Mouse (Mus musculus): ENCODE measurements around the gene Ceacam2. TPM values are rescaled to one million over a fixed set of nuclear protein-coding genes. Genes with fewer than 3 reads are reported as not detected.
"Not testable (repeated sequence)": the region's sequence is repeated elsewhere in the genome, so short reads cannot be mapped to it uniquely, and the experiment has no call there.

Gene Ceacam2
- polyA plus RNA-seq, 1 experiment from 2014 or later, result not detected

DNA sequence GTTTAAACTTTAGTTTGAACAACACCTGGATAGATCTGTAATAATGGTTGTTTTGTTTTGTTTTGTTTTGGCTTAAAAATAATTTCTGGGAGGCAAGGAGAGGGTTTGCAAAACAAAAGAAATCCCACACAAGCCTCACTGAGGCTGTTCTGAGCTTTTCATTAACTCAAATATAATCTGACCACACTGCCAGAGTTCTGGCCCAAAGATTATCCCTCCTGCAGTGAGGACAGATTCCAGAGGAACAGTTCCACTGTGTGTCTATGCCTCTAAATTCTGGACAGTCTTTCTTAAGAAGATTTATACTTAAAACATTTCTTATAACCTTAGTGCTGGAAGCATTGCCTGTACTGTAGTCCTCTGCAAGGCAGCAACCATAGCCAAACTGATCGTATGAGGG, 45.0 kb downstream of the Ceacam2 start:
- Histone ChIP-seq H3K36me3 (ENCODE audit: control insufficient read depth, insufficient read depth, low read length) (no peaks in the 10 kb centered on the region), H3K27ac (replicated peaks; ENCODE audit: low read depth, low read length) (no peak overlapping the region), H3K27me3 (ENCODE audit: control insufficient read depth, insufficient read depth, low read length) (no peaks in the 10 kb centered on the region), H3K4me3 (ENCODE audit: low read depth, low read length) (no peak overlapping the region), H3K4me2 (ENCODE audit: low read depth, severe bottlenecking) (no peak overlapping the region), H3K9ac (ENCODE audit: low read length) (no peak overlapping the region), H3K4me1 (ENCODE audit: control insufficient read depth, insufficient read depth, low read length) (no peaks in the 10 kb centered on the region), H3K9me3 (ENCODE audit: control insufficient read depth, low read length) (no peaks in the 10 kb centered on the region)
- ATAC-seq (ENCODE audit: insufficient number of reproducible peaks, low FRiP score, low TSS enrichment, low read depth) (no peak), DNase-seq (ENCODE audit: low spot score) (no peak)
- WGBS, result 84% methylated on average over 1 of the region's 1 CpGs

DNA sequence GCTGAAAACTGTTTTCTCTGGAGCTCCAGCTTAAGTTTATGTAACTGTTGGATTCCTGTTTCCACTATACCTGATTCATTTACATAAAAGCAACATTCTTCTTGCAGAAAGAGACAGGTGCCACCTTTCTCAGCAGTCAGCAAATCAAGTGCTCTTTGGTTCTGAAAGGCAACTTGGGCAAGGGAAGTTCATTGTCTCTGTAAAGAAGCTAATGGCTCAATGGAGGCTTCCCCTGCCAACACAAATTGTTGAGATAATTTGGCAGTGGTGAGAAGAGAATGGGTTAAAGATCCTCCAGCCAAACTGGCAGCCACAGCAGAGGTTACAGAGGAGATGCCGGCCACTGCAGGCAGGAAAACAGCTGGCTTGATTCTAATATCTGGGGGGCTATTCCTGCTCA, 49.0 kb downstream of the Ceacam2 start:
- not testable (repeated sequence) for H3K27me3 ChIP-seq (ENCODE audit: control insufficient read depth, insufficient read depth, low read length); H3K27ac ChIP-seq (replicated peaks; ENCODE audit: low read depth, low read length); H3K4me3 ChIP-seq (ENCODE audit: low read depth, low read length); H3K4me1 ChIP-seq (ENCODE audit: control insufficient read depth, insufficient read depth, low read length); DNase-seq (ENCODE audit: low spot score); H3K9ac ChIP-seq (ENCODE audit: low read length); H3K4me2 ChIP-seq (ENCODE audit: low read depth, severe bottlenecking); H3K36me3 ChIP-seq (ENCODE audit: control insufficient read depth, insufficient read depth, low read length); ATAC-seq (ENCODE audit: insufficient number of reproducible peaks, low FRiP score, low TSS enrichment, low read depth); H3K9me3 ChIP-seq (ENCODE audit: control insufficient read depth, low read length)
- WGBS, result no CpG with 5 or more reads among the region's 1 CpGs

DNA sequence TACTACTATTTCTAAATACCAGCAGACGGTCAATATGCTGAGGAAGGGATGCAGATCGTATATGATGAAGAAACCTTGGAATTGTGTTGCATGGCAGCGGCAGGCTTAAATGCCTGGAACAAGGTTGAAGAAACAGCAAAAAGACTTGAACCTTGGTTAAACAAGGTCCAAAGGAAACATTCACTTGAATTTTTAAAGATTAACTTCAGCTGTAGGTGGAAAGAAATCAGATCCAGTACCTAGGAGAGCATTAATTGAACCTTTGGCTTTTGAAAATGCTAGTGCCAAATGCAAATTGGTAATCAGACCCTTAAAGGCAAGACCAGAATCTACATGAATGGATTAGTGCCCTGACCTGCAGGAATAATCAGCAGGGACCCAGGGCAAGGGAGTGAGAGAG, 50.3 kb downstream of the Ceacam2 start:
- not testable (repeated sequence) for H3K9ac ChIP-seq (ENCODE audit: low read length); H3K4me3 ChIP-seq (ENCODE audit: low read depth, low read length); H3K27me3 ChIP-seq (ENCODE audit: control insufficient read depth, insufficient read depth, low read length); H3K9me3 ChIP-seq (ENCODE audit: control insufficient read depth, low read length); ATAC-seq (ENCODE audit: insufficient number of reproducible peaks, low FRiP score, low TSS enrichment, low read depth); H3K27ac ChIP-seq (replicated peaks; ENCODE audit: low read depth, low read length); H3K4me1 ChIP-seq (ENCODE audit: control insufficient read depth, insufficient read depth, low read length); H3K4me2 ChIP-seq (ENCODE audit: low read depth, severe bottlenecking); H3K36me3 ChIP-seq (ENCODE audit: control insufficient read depth, insufficient read depth, low read length); DNase-seq (ENCODE audit: low spot score)
- WGBS, result 93% methylated on average over 3 of the region's 3 CpGs

DNA sequence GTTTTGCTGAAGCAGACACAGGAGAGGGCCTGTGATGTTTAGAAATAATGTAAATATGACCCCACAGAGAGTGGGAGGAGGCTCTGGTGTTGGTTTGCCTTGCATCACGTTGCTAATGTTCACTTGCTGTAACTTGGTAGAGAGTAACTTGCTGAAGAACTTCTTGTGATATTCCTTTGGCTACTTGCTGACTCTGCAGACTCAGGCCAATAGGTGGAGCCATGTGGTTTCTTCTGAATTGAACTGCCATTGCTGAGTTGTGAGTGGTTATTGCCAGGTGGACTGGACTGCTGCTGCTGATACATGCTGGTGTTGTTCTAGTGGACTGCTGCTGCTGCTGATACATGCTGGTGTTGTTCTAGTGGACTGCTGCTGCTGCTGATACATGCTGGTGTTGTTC, 53.5 kb downstream of the Ceacam2 start:
- no peak for DNase-seq (ENCODE audit: low spot score)
- H3K9ac ChIP-seq (ENCODE audit: low read length), result no peak overlapping the region

DNA sequence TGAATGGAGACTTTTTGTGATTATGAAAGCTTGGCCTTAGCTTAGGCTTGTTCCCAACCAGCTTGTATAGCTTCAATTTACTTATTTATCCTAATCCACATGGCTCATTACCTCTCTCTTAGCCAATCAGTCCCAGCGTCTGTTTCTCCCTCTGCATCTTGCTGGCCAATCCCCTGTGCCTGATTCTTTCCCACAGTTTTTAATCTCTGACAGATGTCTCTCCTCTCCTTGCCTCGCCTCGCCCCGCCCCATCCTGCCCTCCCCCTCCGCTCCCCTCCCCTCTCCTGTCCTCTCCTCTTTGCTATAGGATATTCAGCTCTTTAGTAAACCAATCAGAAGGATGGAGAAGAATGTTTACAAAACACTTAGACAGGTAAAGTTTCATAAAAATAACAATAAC, 54.6 kb downstream of the Ceacam2 start:
- DNase-seq (ENCODE audit: low spot score) (no peak), ATAC-seq (ENCODE audit: insufficient number of reproducible peaks, low FRiP score, low TSS enrichment, low read depth) (no peak)
- H3K27me3 ChIP-seq (ENCODE audit: control insufficient read depth, insufficient read depth, low read length), result no peaks in the 10 kb centered on the region
- 63% methylated on average over 5 of the region's 5 CpGs for WGBS
- H3K4me2 ChIP-seq (ENCODE audit: low read depth, severe bottlenecking), result no peak overlapping the region
- H3K9ac ChIP-seq (ENCODE audit: low read length), result no peak overlapping the region
- H3K27ac ChIP-seq (replicated peaks; ENCODE audit: low read depth, low read length), result no peak overlapping the region
- no peaks in the 10 kb centered on the region for H3K4me1 ChIP-seq (ENCODE audit: control insufficient read depth, insufficient read depth, low read length)
- H3K36me3 ChIP-seq (ENCODE audit: control insufficient read depth, insufficient read depth, low read length), result no peaks in the 10 kb centered on the region
- no peak overlapping the region for H3K4me3 ChIP-seq (ENCODE audit: low read depth, low read length)
- H3K9me3 ChIP-seq (ENCODE audit: control insufficient read depth, low read length), result no peaks in the 10 kb centered on the region

More for the DNA sequence above, 53.5 kb downstream of the Ceacam2 start:
- Histone ChIP-seq H3K4me2 (ENCODE audit: low read depth, severe bottlenecking) (no peak overlapping the region), H3K9me3 (ENCODE audit: control insufficient read depth, low read length) (no peaks in the 10 kb centered on the region), H3K27me3 (ENCODE audit: control insufficient read depth, insufficient read depth, low read length) (no peaks in the 10 kb centered on the region), H3K36me3 (ENCODE audit: control insufficient read depth, insufficient read depth, low read length) (no peaks in the 10 kb centered on the region), H3K4me3 (ENCODE audit: low read depth, low read length) (no peak overlapping the region), H3K27ac (replicated peaks; ENCODE audit: low read depth, low read length) (no peak overlapping the region), H3K4me1 (ENCODE audit: control insufficient read depth, insufficient read depth, low read length) (no peaks in the 10 kb centered on the region)
- no peak for ATAC-seq (ENCODE audit: insufficient number of reproducible peaks, low FRiP score, low TSS enrichment, low read depth)
- 24% methylated on average over 1 of the region's 1 CpGs for WGBS

DNA sequence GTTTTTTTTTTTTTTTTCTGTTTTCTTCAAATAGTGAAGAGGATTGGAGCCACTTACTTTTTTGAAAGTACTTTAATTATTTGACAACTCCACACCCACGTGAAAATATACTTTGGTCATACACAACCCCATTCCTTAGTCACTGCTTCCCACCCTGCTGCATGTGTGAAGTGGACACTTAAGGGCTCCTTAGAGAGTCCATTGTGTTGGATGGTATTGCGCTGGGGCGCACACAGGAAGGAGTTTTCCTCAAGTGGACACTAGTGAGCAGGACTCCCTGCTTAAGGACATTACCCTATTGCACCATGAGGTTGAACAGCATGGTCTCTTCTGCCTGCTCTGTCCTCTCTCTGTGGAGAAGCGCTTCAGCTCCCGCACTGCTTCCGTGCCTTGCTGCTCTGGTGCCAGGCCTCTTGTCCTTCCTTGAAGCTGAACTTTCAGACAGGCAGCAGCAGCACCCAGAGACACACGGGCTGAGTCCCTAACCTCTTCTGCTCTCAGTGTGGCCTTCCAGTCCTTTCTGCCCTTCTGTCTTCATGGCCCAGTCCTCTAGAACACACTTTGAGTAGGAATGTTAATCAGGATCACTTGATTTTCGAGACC, 56.4 kb downstream of the Ceacam2 start:
- DNase-seq (ENCODE audit: low spot score) (no peak), ATAC-seq (ENCODE audit: insufficient number of reproducible peaks, low FRiP score, low TSS enrichment, low read depth) (no peak)

DNA sequence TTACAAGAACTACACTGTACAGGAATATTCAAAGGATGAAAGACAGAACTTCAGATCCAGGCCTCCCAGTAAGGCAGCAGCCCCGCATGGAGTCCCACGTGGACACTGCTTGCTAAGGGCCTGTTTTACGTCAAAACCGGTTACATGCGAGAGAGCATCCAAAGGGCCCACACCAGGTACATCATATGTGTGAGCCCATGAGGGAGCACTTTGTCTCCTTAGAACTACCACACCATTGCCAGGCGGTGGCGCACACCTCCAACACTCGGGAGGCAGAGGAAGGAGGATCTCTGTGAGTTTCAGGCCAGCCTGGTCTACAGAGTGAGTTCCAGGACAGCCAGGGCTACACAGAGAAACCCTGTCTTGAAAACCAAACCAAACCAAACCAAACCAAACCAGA, 58.9 kb downstream of the Ceacam2 start:
- 61% methylated on average over 8 of the region's 8 CpGs for WGBS
- ATAC-seq (ENCODE audit: insufficient number of reproducible peaks, low FRiP score, low TSS enrichment, low read depth), result not testable (repeated sequence)

More for the DNA sequence above, 56.4 kb downstream of the Ceacam2 start:
- Histone ChIP-seq H3K27ac (replicated peaks; ENCODE audit: low read depth, low read length) (no peak overlapping the region), H3K4me2 (ENCODE audit: low read depth, severe bottlenecking) (no peak overlapping the region), H3K4me1 (ENCODE audit: control insufficient read depth, insufficient read depth, low read length) (no peaks in the 10 kb centered on the region), H3K9me3 (ENCODE audit: control insufficient read depth, low read length) (no peaks in the 10 kb centered on the region), H3K4me3 (ENCODE audit: low read depth, low read length) (no peak overlapping the region), H3K27me3 (ENCODE audit: control insufficient read depth, insufficient read depth, low read length) (no peaks in the 10 kb centered on the region), H3K36me3 (ENCODE audit: control insufficient read depth, insufficient read depth, low read length) (no peaks in the 10 kb centered on the region), H3K9ac (ENCODE audit: low read length) (no peak overlapping the region)
- WGBS, result 81% methylated on average over 8 of the region's 8 CpGs

DNA sequence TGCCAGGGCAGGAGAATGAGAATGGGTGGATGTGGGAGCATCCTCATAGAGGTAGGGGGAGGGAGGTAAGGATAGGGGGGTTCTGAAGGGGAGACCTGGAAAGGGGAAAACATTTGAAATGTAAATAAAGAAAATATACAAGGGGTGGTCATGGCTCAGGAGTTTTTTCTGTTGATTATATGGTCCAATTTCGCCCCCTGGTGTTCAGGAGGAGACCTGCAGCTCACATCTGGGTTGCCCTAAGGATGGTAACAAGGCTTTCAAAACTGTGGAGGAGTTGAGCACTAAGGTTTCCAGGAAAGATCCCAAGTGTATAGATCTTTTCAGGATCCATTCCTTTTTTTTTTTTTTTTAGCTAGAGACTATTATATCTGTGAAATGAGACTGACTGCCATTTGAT, 60.2 kb downstream of the Ceacam2 start:
- Histone ChIP-seq H3K27me3 (ENCODE audit: control insufficient read depth, insufficient read depth, low read length) (no peaks in the 10 kb centered on the region), H3K9me3 (ENCODE audit: control insufficient read depth, low read length) (no peaks in the 10 kb centered on the region), H3K4me3 (ENCODE audit: low read depth, low read length) (no peak overlapping the region), H3K9ac (ENCODE audit: low read length) (no peak overlapping the region), H3K4me2 (ENCODE audit: low read depth, severe bottlenecking) (no peak overlapping the region), H3K27ac (replicated peaks; ENCODE audit: low read depth, low read length) (no peak overlapping the region), H3K36me3 (ENCODE audit: control insufficient read depth, insufficient read depth, low read length) (no peaks in the 10 kb centered on the region), H3K4me1 (ENCODE audit: control insufficient read depth, insufficient read depth, low read length) (no peaks in the 10 kb centered on the region)
- 0% methylated on average over 1 of the region's 1 CpGs for WGBS
- ATAC-seq (ENCODE audit: insufficient number of reproducible peaks, low FRiP score, low TSS enrichment, low read depth), result no peak
- peak; percentile 61 for DNase-seq (ENCODE audit: low spot score)

More for the DNA sequence above, 58.9 kb downstream of the Ceacam2 start:
- DNase-seq (ENCODE audit: low spot score); H3K4me1 ChIP-seq (ENCODE audit: control insufficient read depth, insufficient read depth, low read length); H3K9ac ChIP-seq (ENCODE audit: low read length); H3K27ac ChIP-seq (replicated peaks; ENCODE audit: low read depth, low read length); H3K36me3 ChIP-seq (ENCODE audit: control insufficient read depth, insufficient read depth, low read length); H3K27me3 ChIP-seq (ENCODE audit: control insufficient read depth, insufficient read depth, low read length); H3K9me3 ChIP-seq (ENCODE audit: control insufficient read depth, low read length); H3K4me3 ChIP-seq (ENCODE audit: low read depth, low read length); H3K4me2 ChIP-seq (ENCODE audit: low read depth, severe bottlenecking): not testable (repeated sequence)

DNA sequence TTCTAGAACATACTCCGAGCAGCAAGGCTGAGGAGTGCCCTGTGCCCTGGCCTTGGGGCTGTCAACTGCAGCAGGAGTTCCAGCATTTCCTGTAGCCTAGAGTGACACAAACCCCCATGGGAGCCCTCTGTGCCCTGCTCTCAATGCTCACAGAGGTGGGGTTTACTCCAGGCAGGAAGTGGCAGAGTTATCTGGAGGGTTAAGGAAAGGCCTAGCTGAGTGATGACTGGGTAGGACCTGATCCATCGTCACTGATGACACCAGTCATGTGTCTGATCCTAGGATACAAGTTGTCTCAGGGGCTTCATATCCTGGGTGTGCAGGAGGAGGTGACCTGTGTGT, 61.9 kb downstream of the Ceacam2 start:
- not testable (repeated sequence) for ATAC-seq (ENCODE audit: insufficient number of reproducible peaks, low FRiP score, low TSS enrichment, low read depth); H3K27ac ChIP-seq (replicated peaks; ENCODE audit: low read depth, low read length); H3K9me3 ChIP-seq (ENCODE audit: control insufficient read depth, low read length); H3K4me3 ChIP-seq (ENCODE audit: low read depth, low read length); DNase-seq (ENCODE audit: low spot score); H3K4me1 ChIP-seq (ENCODE audit: control insufficient read depth, insufficient read depth, low read length); H3K27me3 ChIP-seq (ENCODE audit: control insufficient read depth, insufficient read depth, low read length); H3K36me3 ChIP-seq (ENCODE audit: control insufficient read depth, insufficient read depth, low read length); H3K9ac ChIP-seq (ENCODE audit: low read length); H3K4me2 ChIP-seq (ENCODE audit: low read depth, severe bottlenecking)
- WGBS, result 92% methylated on average over 1 of the region's 2 CpGs
